Mouse (Mus musculus) gastrocnemius, postnatal 25 days (tissue): Measurements from ENCODE around the gene Llgl2. TPM values are rescaled to one million over a fixed set of nuclear protein-coding genes. Genes with fewer than 3 reads are reported as not detected.

Experiments
- DNase-seq: peaks from one replicate; pipeline ENCODE4 v3.0.0; 2022
- total RNA-seq, 2 experiments: library from RNA; stranded (reverse); gene quantifications; 1 replicate in 1 of 2; 2 replicates in 1 of 2; pipeline ENCODE4 v1.2.3; 2021

Gene Llgl2
- total RNA-seq, 2 experiments from 2014 or later = 7.8 to 9.0 TPM

- DNase-seq = no peak
These were observed 53.4 kb downstream of the Llgl2 start for GRCm38 (mm10) chr11:115877174-115877755.

GRCm38 (mm10) chr11:115878071-115878470 lies 54.2 kb downstream of the Llgl2 start:
- no peak for DNase-seq

- no peak for DNase-seq
These were observed 57.2 kb downstream of the Llgl2 start for GRCm38 (mm10) chr11:115881002-115881401.

- DNase-seq = no peak
These were observed 59.4 kb downstream of the Llgl2 start for GRCm38 (mm10) chr11:115883251-115883650.

GRCm38 (mm10) chr11:115884361-115884760 lies 60.5 kb downstream of the Llgl2 start:
- DNase-seq = no peak

GRCm38 (mm10) chr11:115885281-115885680 lies 61.4 kb downstream of the Llgl2 start:
- no peak for DNase-seq

GRCm38 (mm10) chr11:115886446-115886845 lies 62.6 kb downstream of the Llgl2 start:
- no peak for DNase-seq

- DNase-seq = no peak
These were observed 64.2 kb downstream of the Llgl2 start for GRCm38 (mm10) chr11:115888020-115888419.

GRCm38 (mm10) chr11:115889159-115889558 lies 65.3 kb downstream of the Llgl2 start:
- no peak for DNase-seq

GRCm38 (mm10) chr11:115892213-115892612 lies 68.4 kb downstream of the Llgl2 start:
- no peak for DNase-seq

GRCm38 (mm10) chr11:115893071-115893470 lies 69.2 kb downstream of the Llgl2 start:
- no peak for DNase-seq

- DNase-seq = no peak
These were observed 71.1 kb downstream of the Llgl2 start for GRCm38 (mm10) chr11:115894755-115895520.

GRCm38 (mm10) chr11:115898446-115898845 lies 74.6 kb downstream of the Llgl2 start:
- no peak for DNase-seq

GRCm38 (mm10) chr11:115898886-115899285 lies 75.0 kb downstream of the Llgl2 start:
- DNase-seq = peak; percentile 22

GRCm38 (mm10) chr11:115899486-115900266 lies 75.8 kb downstream of the Llgl2 start, which contains the start of gene Smim5:
Gene Smim5, plus strand, starts transcription at chr11:115899966.
- peak; percentile 70 for DNase-seq

GRCm38 (mm10) chr11:115900561-115901337 lies 76.9 kb downstream of the Llgl2 start:
- DNase-seq = no peak

- no peak for DNase-seq
These were observed 77.7 kb downstream of the Llgl2 start for GRCm38 (mm10) chr11:115901338-115902161.

- DNase-seq = no peak
These were observed 78.3 kb downstream of the Llgl2 start for GRCm38 (mm10) chr11:115902177-115902576.

- DNase-seq = no peak
These were observed 79.0 kb downstream of the Llgl2 start for GRCm38 (mm10) chr11:115902831-115903230.

- DNase-seq = no peak
These were observed 79.8 kb downstream of the Llgl2 start for GRCm38 (mm10) chr11:115903384-115904230.
